8 mouse cellular contexts compared by ENCODE assay signal in the genomic region with DNA sequence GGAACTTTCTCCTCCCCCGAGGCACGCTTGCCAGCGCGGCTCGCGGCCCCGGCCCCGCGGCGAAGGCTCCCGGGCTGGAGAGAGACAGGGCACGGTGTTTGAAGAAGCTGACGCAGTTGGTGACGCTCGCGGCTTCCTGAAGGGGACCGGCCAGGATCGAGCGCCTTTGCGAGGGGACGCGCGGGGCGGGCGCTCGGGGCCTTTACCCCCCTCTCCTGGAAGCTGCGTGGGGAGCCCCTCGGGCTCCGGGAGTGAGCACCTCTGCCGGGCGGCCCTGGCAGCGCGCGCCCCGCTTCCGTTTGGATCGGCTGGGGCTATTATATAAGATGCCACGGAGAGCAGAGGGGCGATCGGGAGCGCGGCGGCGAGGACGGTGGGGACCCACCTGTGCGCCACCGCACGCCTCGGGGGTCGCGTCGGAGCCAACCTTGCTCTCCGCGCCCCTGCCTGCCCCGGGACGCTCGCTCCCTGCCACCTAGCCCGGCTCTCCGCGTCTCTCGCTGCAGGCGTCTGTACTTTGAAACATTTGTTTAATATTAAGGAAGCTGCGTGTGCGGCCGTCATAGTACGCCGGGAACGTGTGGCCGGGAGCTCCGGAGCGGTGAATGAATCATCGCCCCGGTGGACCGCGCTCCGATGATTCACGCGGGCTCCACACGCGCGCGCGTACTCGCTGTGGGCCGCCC. TPM values are rescaled to one million over a fixed set of nuclear protein-coding genes. Genes with fewer than 3 reads are reported as not detected.
DNase-seq lines count a peak whose midpoint lies in the region; ATAC-seq and TF ChIP-seq lines count a peak whose summit lies in the region.

No protein-coding gene starts in this region.

- peak overlapping the region; percentile 65 for H3K4me3 ChIP-seq in hindbrain, embryonic 11.5 days (ENCODE audit: low read depth, low read length)
- H3K4me3 ChIP-seq in lung, embryonic 16.5 days (ENCODE audit: low read length) = peak overlapping the region; percentile 81
- H3K4me3 ChIP-seq in thymus, adult 2 months (ENCODE audit: control insufficient read depth, insufficient read depth, low read length) = peak overlapping the region; percentile 89

- 0% methylated on average over 64 of the region's 85 CpGs for WGBS in hindbrain, embryonic 11.5 days
- WGBS in lung, embryonic 16.5 days = under 1% methylated on average over 82 of the region's 85 CpGs
- WGBS in thymus, adult 2 months = under 1% methylated on average over 85 of the region's 85 CpGs

- H3K9ac ChIP-seq in hindbrain, embryonic 11.5 days (ENCODE audit: low read depth, low read length) = peak overlapping the region; percentile 7; the same call in 1 of the 2 replicates
- H3K9ac ChIP-seq in lung, embryonic 16.5 days (ENCODE audit: low read length) = peak overlapping the region; percentile 76

- H3K36me3 ChIP-seq in hindbrain, embryonic 11.5 days (ENCODE audit: control insufficient read depth, insufficient read depth, low read length) = no peaks in the 10 kb centered on the region
- H3K36me3 ChIP-seq in lung, embryonic 16.5 days (ENCODE audit: control insufficient read depth, insufficient read depth, low read length) = no peaks in the 10 kb centered on the region
- no peaks in the 10 kb centered on the region for H3K36me3 ChIP-seq in thymus, adult 2 months (ENCODE audit: control insufficient read depth, insufficient read depth, low read length)

- peaks cover 30% of the 10 kb centered on the region for H3K27me3 ChIP-seq in hindbrain, embryonic 11.5 days (ENCODE audit: control insufficient read depth, insufficient read depth, low read length)
- peaks cover 27% of the 10 kb centered on the region for H3K27me3 ChIP-seq in lung, embryonic 16.5 days (ENCODE audit: control insufficient read depth, insufficient read depth, low read depth, low read length)
- no peaks in the 10 kb centered on the region for H3K27me3 ChIP-seq in thymus, adult 2 months (ENCODE audit: control insufficient read depth, insufficient read depth, low read length)

- peak; percentile 77 for ATAC-seq in hindbrain, embryonic 11.5 days (ENCODE audit: low FRiP score)
- ATAC-seq in lung, embryonic 16.5 days (ENCODE audit: low read depth) = peak; percentile 81

- no peaks in the 10 kb centered on the region for H3K4me1 ChIP-seq in hindbrain, embryonic 11.5 days (replicated peaks; ENCODE audit: control insufficient read depth, insufficient read depth, low read length)
- 0 out of 2 replicates have a peak, but pooled peaks cover 3% of the 10 kb centered on the region for H3K4me1 ChIP-seq in lung, embryonic 16.5 days (replicated peaks; ENCODE audit: control insufficient read depth, insufficient read depth, low read length)
- peaks cover 13% of the 10 kb centered on the region for H3K4me1 ChIP-seq in thymus, adult 2 months (replicated peaks; ENCODE audit: control insufficient read depth, insufficient read depth, low read length)

- peak; percentile 87 for DNase-seq in Muller cell, postnatal 12 days (ENCODE audit: inconsistent ontology term)
- peak; percentile 66 for DNase-seq in cerebellum, adult 8-10 months
- DNase-seq in frontal cortex, postnatal 10 days (ENCODE audit: low spot score in 2 of 2) = peak; percentile 21 to 56
- peak; percentile 67 for DNase-seq in hindbrain, embryonic 11.5 days (ENCODE audit: low spot score)
- peak; percentile 39 to 60 for DNase-seq in layer of hippocampus, postnatal 10 days (ENCODE audit: low spot score in 2 of 2)
- DNase-seq in ovary, postnatal 10 days (ENCODE audit: low spot score) = peak; percentile 14
- DNase-seq in thymus, adult 2 months = peak; percentile 71

- peak; percentile 41; the same call in 1 of the 2 replicates for TF ChIP-seq CTCF in thymus, adult 2 months (IDR thresholded peaks at IDR 0.05; ENCODE audit: borderline replicate concordance, control insufficient read depth, extremely low read depth, insufficient read depth, low read length, poor library complexity)

- no peak overlapping the region for H3K27ac ChIP-seq in hindbrain, embryonic 11.5 days (ENCODE audit: low read depth, low read length)
- H3K27ac ChIP-seq in lung, embryonic 16.5 days (ENCODE audit: low read length) = peak overlapping the region; percentile 22; the same call in 1 of the 2 replicates
- H3K27ac ChIP-seq in thymus, adult 2 months (ENCODE audit: control insufficient read depth, insufficient read depth, low read length) = no peak overlapping the region

- H3K4me2 ChIP-seq in hindbrain, embryonic 11.5 days (replicated peaks; ENCODE audit: low read depth, low read length) = peak overlapping the region; percentile 100
- peak overlapping the region; percentile 100 for H3K4me2 ChIP-seq in lung, embryonic 16.5 days (ENCODE audit: low read depth, low read length)

- peak; percentile 41; the same call in 1 of the 2 replicates for TF ChIP-seq POLR2A in thymus, adult 2 months (IDR thresholded peaks at IDR 0.05; ENCODE audit: control insufficient read depth, extremely low read depth, insufficient read depth, low read length, poor library complexity)

- H3K9me3 ChIP-seq in hindbrain, embryonic 11.5 days (ENCODE audit: control insufficient read depth, low read length) = no peaks in the 10 kb centered on the region
- no peaks in the 10 kb centered on the region for H3K9me3 ChIP-seq in lung, embryonic 16.5 days (ENCODE audit: control insufficient read depth, low read length)

RNA-seq across cellular contexts. Expression of gene Pcgf5, which starts 0.8 kb away (rescaled TPM):
- polyA plus RNA-seq in hindbrain, embryonic 11.5 days (2014; fragmentation: Nextera tagmentation; extraction: Ambion mirVana) = 10.6 and 11.0 TPM in 2 replicates
- 10 to 100 TPM in 1 of 2 experiments, 1 to 10 TPM in 1; 6.4 to 11.0 TPM for total RNA-seq in layer of hippocampus, postnatal 10 days (2021)
- polyA plus RNA-seq in lung, embryonic 16.5 days (2015; fragmentation: Nextera tagmentation; extraction: Ambion mirVana) = 15.4 and 17.8 TPM in 2 replicates
- polyA plus RNA-seq in thymus, adult 2 months (2012; rRNA removed) = 18.5 and 21.2 TPM in 2 replicates

Comparison
In these comparisons a context has a peak if more than half of its experiments do, and no peak if none do; other contexts are left out.
1. DNase-seq: peak in every context shown above with its lines; median percentile 87 in Muller cell, postnatal 12 days; 71 in thymus, adult 2 months; 67 in hindbrain, embryonic 11.5 days; 66 in cerebellum, adult 8-10 months; 50 in layer of hippocampus, postnatal 10 days; 38 in frontal cortex, postnatal 10 days; 14 in ovary, postnatal 10 days.